Mouse (Mus musculus) megakaryocyte, embryonic 14.5 days (primary cell): ENCODE results near the gene Dgat2.

Experiments
- FLI1 ChIP-seq: IDR thresholded peaks from 2 replicates; pipeline ENCODE4 v1.6.1; 2012; ENCODE audit warnings: low read length, inconsistent platforms, mixed read lengths
- GATA1 ChIP-seq: IDR thresholded peaks from 3 replicates; pipeline ENCODE4 v1.6.1; 2012; ENCODE audit warnings: mixed read lengths, low read length, inconsistent platforms, borderline replicate concordance

DNA sequence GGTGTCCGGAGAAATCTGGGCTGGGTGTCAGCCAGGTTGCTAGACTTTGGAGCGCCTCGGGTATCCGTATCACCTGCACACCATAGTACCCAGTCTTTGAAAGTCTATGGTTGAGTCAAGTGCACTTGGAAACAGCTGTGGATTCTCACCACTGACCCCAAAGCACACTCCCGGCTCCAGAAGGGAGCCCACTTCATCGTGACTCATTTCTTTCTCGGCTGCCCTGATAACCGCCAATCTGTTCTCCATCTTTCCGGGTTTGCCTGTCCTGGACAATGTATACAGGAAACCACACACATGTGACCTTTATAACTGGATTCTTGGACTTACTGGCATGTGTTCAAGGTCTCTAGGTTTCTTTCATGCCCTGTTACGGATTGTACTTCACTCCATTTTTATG, 44.1 kb upstream of the Dgat2 start:
- TF ChIP-seq GATA1 (no peak), FLI1 (no peak)
